Mouse (Mus musculus) spleen, postnatal 4 days (tissue): ENCODE measurements around the gene Eml1.

Experiments
- DNase-seq, 2 experiments: peaks; one replicate each; pipeline ENCODE4 v3.0.0; 2022; ENCODE audit warnings: low spot score in 2 of 2

Eml1 gene

GRCm38 (mm10) chr12:108373611-108374010 lies 2.9 kb downstream of the Eml1 start:
- no peak for DNase-seq

GRCm38 (mm10) chr12:108374689-108375088 lies 3.9 kb downstream of the Eml1 start:
- no peak for DNase-seq

GRCm38 (mm10) chr12:108378379-108379133 lies 7.8 kb downstream of the Eml1 start:
- no peak for DNase-seq

GRCm38 (mm10) chr12:108386476-108387232 lies 15.9 kb downstream of the Eml1 start:
- no peak for DNase-seq

- no peak for DNase-seq
Measured at GRCm38 (mm10) chr12:108389718-108390117, 19.0 kb downstream of the Eml1 start.

GRCm38 (mm10) chr12:108392254-108393044 lies 21.7 kb downstream of the Eml1 start:
- no peak for DNase-seq

GRCm38 (mm10) chr12:108393082-108393481 lies 22.3 kb downstream of the Eml1 start:
- no peak for DNase-seq

- peak in 1 of 2 experiments; percentile 27 for DNase-seq
Measured at GRCm38 (mm10) chr12:108393637-108394036, 22.9 kb downstream of the Eml1 start.

- DNase-seq: no peak
Measured at GRCm38 (mm10) chr12:108394534-108395284, 24.0 kb downstream of the Eml1 start.

GRCm38 (mm10) chr12:108395285-108395660 lies 24.5 kb downstream of the Eml1 start:
- DNase-seq: no peak

GRCm38 (mm10) chr12:108396081-108396947 lies 25.6 kb downstream of the Eml1 start:
- no peak for DNase-seq

- no peak for DNase-seq
Measured at GRCm38 (mm10) chr12:108398681-108399080, 27.9 kb downstream of the Eml1 start.

- no peak for DNase-seq
Measured at GRCm38 (mm10) chr12:108399191-108399590, 28.4 kb downstream of the Eml1 start.

- DNase-seq: no peak
Measured at GRCm38 (mm10) chr12:108400951-108401350, 30.2 kb downstream of the Eml1 start.

GRCm38 (mm10) chr12:108403957-108404356 lies 33.2 kb downstream of the Eml1 start:
- no peak for DNase-seq

GRCm38 (mm10) chr12:108409100-108409499 lies 38.3 kb downstream of the Eml1 start:
- no peak for DNase-seq

- no peak for DNase-seq
Measured at GRCm38 (mm10) chr12:108410416-108411208, 39.9 kb downstream of the Eml1 start.

- DNase-seq: no peak
Measured at GRCm38 (mm10) chr12:108414932-108415331, 44.2 kb downstream of the Eml1 start.

- DNase-seq: no peak
Measured at GRCm38 (mm10) chr12:108419570-108419969, 48.8 kb downstream of the Eml1 start.

- DNase-seq: no peak
Measured at GRCm38 (mm10) chr12:108421477-108421876, 50.7 kb downstream of the Eml1 start.
